Mouse (Mus musculus): ENCODE results near the gene Apol7e.

DNA sequence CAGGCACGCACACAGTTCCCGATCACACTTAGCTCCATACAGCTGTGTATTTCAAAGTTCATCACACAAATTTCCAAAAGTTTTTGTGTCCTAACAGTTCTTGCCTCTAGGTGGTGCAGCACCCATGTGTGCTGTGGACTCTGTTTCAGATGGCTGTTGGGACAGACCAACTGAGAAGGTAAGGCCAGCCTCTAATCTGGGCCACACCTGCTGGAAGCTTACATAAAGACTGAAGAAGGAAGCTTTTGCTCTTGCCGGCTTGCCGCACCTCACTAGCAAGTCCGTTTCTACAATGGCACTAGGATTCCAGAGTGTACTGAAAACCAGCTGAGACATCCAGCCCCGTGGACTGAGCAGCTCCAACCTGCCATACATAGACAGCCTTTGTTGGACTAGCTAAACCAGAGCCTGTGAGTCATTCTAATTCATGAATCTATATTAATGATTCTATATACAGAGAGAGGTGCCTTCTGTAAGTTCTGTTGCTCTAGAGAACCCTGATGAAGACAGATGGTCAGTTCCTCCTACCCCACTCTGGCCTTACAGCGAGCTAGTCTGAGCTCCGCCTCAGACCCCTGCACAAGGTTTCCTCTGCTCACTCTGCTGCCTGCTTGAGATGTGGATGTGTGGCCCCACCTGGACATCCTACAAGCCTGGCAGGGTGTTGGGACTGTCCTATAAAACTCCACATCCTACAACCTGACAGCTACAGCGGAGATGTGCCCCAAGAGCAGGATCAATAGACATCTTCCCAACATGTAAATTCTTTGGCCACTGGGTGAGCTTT is 42.0 kb downstream of the Apol7e start:
- peak; percentile 66 for TF ChIP-seq CTCF (IDR thresholded peaks at IDR 0.05)
- no peak for TF ChIP-seq EP300 (IDR thresholded peaks at IDR 0.05)

All from lung, postnatal 0 days (tissue).